ENCODE assay signal across 8 mouse cellular contexts in genomic region chr8:71908309-71909261, GRCm38 (mm10). TPM values are rescaled to one million over a fixed set of nuclear protein-coding genes. Genes with fewer than 3 reads are reported as not detected.
DNase-seq lines count a peak whose midpoint lies in the region; ATAC-seq and TF ChIP-seq lines count a peak whose summit lies in the region.

Gene Zfp882, plus strand, starts transcription at chr8:71908608.
Gene Zfp617, plus strand, starts transcription at chr8:71908635.

- H3K4me3 ChIP-seq in cortical plate, adult 2 months (ENCODE audit: insufficient read depth, low read length): peak within 1 kb of the TSS; percentile 70
- peak within 1 kb of the TSS; percentile 94 for H3K4me3 ChIP-seq in megakaryocyte, embryonic 14.5 days (replicated peaks)

- peaks cover 4% of the 10 kb centered on the region for H3K36me3 ChIP-seq in megakaryocyte, embryonic 14.5 days (replicated peaks; ENCODE audit: low read length)

- TF ChIP-seq POLR2A in cortical plate, adult 2 months (IDR thresholded peaks at IDR 0.05; ENCODE audit: extremely low read depth, insufficient read depth, low read length): peak; percentile 15; the same call in 1 of the 2 replicates

- no peaks in the 10 kb centered on the region for H3K27me3 ChIP-seq in megakaryocyte, embryonic 14.5 days (replicated peaks)

- peaks cover 12% of the 10 kb centered on the region for H3K9me3 ChIP-seq in megakaryocyte, embryonic 14.5 days

- peak; percentile 87 for ATAC-seq in activated CD4-positive, CD25-positive, alpha-beta regulatory T cell, adult 4 months

- DNase-seq in gastrocnemius, adult 8-10 months (ENCODE audit: low spot score in 2 of 2): peak; percentile 73 to 78
- peak; percentile 67 for DNase-seq in hindlimb bud, embryonic 11.5 days (ENCODE audit: extremely low spot score, low read depth, low spot score)
- peak; percentile 85 to 90 for DNase-seq in left cerebral cortex, adult 8-10 months (ENCODE audit: low spot score in 2 of 2)
- DNase-seq in right cerebral cortex, postnatal 14 days: peak; percentile 78
- DNase-seq in urinary bladder, postnatal 36 days (ENCODE audit: low spot score in 2 of 2): peak; percentile 86

- no peak for TF ChIP-seq CTCF in cortical plate, adult 2 months (IDR thresholded peaks at IDR 0.05; ENCODE audit: extremely low read depth, insufficient read depth, low read length)

- peak within 1 kb of the TSS; percentile 97 for H3K27ac ChIP-seq in cortical plate, adult 2 months (ENCODE audit: insufficient read depth, low read length)

- no peaks in the 10 kb centered on the region for H3K4me1 ChIP-seq in cortical plate, adult 2 months (ENCODE audit: control insufficient read depth, insufficient read depth, low read length)
- peaks cover 11% of the 10 kb centered on the region for H3K4me1 ChIP-seq in megakaryocyte, embryonic 14.5 days

RNA-seq across cellular contexts. Expression of gene Zfp882, which starts in this region (rescaled TPM):
- 1 to 10 TPM; 3.0 to 5.5 TPM for polyA plus RNA-seq in activated CD4-positive, CD25-positive, alpha-beta regulatory T cell, adult 4 months (2017; shearing (Covaris generic))
- 4.3 and 4.8 TPM in 2 replicates for polyA plus RNA-seq in cortical plate, adult 2 months (2012; rRNA removed)
- 1 to 10 TPM; 2.5 to 4.2 (median 3.2) TPM for total RNA-seq in gastrocnemius, adult 8-10 months (2022)
- 10 to 100 TPM; 10.7 to 15.0 (median 13.4) TPM for total RNA-seq in left cerebral cortex, adult 8-10 months (2022)
- polyA plus RNA-seq in megakaryocyte, embryonic 14.5 days (2012; ENCODE audit: insufficient read depth, low replicate concordance): not detected in 2 replicates

RNA-seq across cellular contexts. Expression of gene Zfp617, which starts in this region (rescaled TPM):
- polyA plus RNA-seq in activated CD4-positive, CD25-positive, alpha-beta regulatory T cell, adult 4 months (2017; shearing (Covaris generic)): 10 to 100 TPM; 22.7 to 28.7 TPM
- 20.0 and 20.3 TPM in 2 replicates for polyA plus RNA-seq in cortical plate, adult 2 months (2012; rRNA removed)
- 10 to 100 TPM; 17.1 to 20.4 (median 18.5) TPM for total RNA-seq in gastrocnemius, adult 8-10 months (2022)
- 10 to 100 TPM; 27.2 to 38.2 (median 32.1) TPM for total RNA-seq in left cerebral cortex, adult 8-10 months (2022)
- polyA plus RNA-seq in megakaryocyte, embryonic 14.5 days (2012; ENCODE audit: insufficient read depth, low replicate concordance): 0.69 TPM in 1 of 2 replicates, not detected in the other

Comparison
In these comparisons a context has a peak if more than half of its experiments do, and no peak if none do; other contexts are left out.
1. Peak in every context shown above with its lines: DNase-seq, ATAC-seq, H3K4me3 ChIP-seq and H3K27ac ChIP-seq.
2. RNA of gene Zfp617 (polyA plus RNA-seq): 22.7 to 28.7 TPM in activated CD4-positive, CD25-positive, alpha-beta regulatory T cell, adult 4 months and 20.0 to 20.3 TPM in cortical plate, adult 2 months; 0.69 TPM in megakaryocyte, embryonic 14.5 days; every median in the first group is over 10 times any median in the second.